Mouse (Mus musculus): ENCODE measurements around the gene Il10. TPM values are rescaled to one million over a fixed set of nuclear protein-coding genes. Genes with fewer than 3 reads are reported as not detected.

Gene Il10
- polyA plus RNA-seq, 1 experiment: 0.09 TPM

DNA sequence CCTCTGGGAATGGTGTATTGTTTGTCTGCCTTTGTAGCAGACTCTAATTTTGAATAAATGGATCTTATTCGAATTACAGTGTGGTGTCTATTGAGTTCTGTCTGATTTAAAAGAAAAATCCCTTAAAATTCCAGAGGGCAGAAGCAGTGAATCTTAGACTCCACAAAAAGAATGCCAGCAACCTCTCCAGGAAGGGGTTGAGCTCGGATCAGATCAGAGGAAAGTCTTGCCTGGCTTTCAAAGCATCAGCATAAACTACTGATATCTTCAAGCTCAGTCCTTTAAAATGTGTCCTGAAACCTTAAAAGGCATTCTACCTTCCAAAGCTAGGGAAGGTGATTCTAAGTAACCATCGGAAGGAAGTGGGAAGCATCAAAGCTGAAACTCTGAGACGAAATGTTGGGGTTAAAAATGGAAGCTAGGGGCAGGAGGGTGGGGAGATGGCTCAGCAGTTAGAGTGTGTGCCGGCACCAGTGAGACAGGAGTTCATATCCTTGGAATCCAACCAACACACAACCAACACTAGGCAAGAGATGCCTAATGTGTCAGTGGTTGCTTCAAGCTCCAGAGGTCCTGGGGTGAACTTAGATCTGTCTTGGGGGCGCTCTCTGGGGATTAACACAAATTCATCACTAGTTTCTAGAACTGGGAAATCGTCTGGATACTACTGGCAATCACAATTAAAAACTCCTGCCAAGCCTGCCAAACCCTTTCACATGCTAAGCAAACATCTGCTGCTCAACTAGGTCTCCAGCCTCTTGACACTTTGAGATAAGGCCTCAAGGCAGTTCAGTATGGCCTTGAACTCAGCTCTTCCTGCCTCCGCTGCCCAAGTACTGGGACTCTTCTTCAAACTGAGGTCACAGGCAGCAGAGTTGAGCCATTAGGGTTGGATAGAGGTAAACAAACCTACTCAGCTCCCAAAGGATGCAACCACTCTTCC is 5.5 kb downstream of the Il10 start:
- TF ChIP-seq POLR2A (IDR thresholded peaks at IDR 0.05; ENCODE audit: control insufficient read depth, extremely low read depth, insufficient read depth, low read length, poor library complexity) (no peak), CTCF (IDR thresholded peaks at IDR 0.05; ENCODE audit: borderline replicate concordance, control insufficient read depth, extremely low read depth, insufficient read depth, low read length, poor library complexity) (no peak)
- H3K4me1 ChIP-seq (replicated peaks; ENCODE audit: control insufficient read depth, insufficient read depth, low read length): peaks cover 9% of the 10 kb centered on the region
- no peaks in the 10 kb centered on the region for H3K36me3 ChIP-seq (ENCODE audit: control insufficient read depth, insufficient read depth, low read length)
- DNase-seq: no peak
- H3K27ac ChIP-seq (ENCODE audit: control insufficient read depth, insufficient read depth, low read length): no peak overlapping the region
- H3K4me3 ChIP-seq (ENCODE audit: control insufficient read depth, insufficient read depth, low read length): no peak overlapping the region
- 62% methylated on average over 8 of the region's 8 CpGs for WGBS
- H3K27me3 ChIP-seq (ENCODE audit: control insufficient read depth, insufficient read depth, low read length): no peaks in the 10 kb centered on the region

DNA sequence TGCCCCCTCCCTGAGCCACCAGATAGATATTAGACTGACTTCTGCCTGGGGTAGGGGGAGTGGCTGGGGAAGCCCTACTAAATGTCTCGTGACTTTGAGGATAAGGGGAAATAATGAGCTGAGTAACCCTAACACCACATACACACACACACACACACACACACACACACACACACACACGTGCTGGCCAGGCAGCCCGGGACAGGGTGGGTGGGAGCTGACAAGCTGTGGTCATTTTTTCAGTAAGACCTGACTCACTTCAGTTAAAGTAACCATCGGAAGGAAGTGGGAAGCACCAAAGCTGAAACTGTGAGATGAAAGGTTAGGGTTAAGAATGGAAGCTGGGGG is 6.2 kb downstream of the Il10 start:
- H3K36me3 ChIP-seq (ENCODE audit: control insufficient read depth, insufficient read depth, low read length): no peaks in the 10 kb centered on the region
- no peaks in the 10 kb centered on the region for H3K27me3 ChIP-seq (ENCODE audit: control insufficient read depth, insufficient read depth, low read length)
- peaks cover 9% of the 10 kb centered on the region for H3K4me1 ChIP-seq (replicated peaks; ENCODE audit: control insufficient read depth, insufficient read depth, low read length)
- WGBS: 0% methylated on average over 4 of the region's 4 CpGs
- H3K4me3 ChIP-seq (ENCODE audit: control insufficient read depth, insufficient read depth, low read length): no peak overlapping the region
- no peak for DNase-seq
- TF ChIP-seq CTCF (IDR thresholded peaks at IDR 0.05; ENCODE audit: borderline replicate concordance, control insufficient read depth, extremely low read depth, insufficient read depth, low read length, poor library complexity) (no peak), POLR2A (IDR thresholded peaks at IDR 0.05; ENCODE audit: control insufficient read depth, extremely low read depth, insufficient read depth, low read length, poor library complexity) (no peak)
- H3K27ac ChIP-seq (ENCODE audit: control insufficient read depth, insufficient read depth, low read length): no peak overlapping the region

DNA sequence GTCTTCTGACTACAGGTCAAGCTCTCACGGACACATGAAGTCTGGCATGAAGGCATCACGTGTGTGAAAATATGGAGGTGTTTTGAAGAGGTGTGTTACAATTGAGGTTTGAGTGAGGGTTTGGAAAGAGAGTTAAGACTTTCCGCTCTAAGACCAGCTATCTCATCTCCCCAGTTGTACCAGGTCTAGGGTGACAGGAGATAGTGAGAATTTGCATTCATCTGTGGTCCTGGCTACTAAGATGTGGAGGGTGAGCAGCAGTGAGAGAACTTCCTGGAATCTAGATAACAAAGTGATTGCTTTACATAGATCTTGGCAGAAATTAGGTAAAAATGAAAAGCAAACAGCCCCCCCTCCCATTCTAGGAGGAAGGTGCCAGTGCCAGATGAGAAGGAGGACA is 9.6 kb downstream of the Il10 start:
- no peak overlapping the region for H3K4me3 ChIP-seq (ENCODE audit: control insufficient read depth, insufficient read depth, low read length)
- H3K36me3 ChIP-seq (ENCODE audit: control insufficient read depth, insufficient read depth, low read length): no peaks in the 10 kb centered on the region
- no peak for DNase-seq
- H3K27ac ChIP-seq (ENCODE audit: control insufficient read depth, insufficient read depth, low read length): no peak overlapping the region
- 96% methylated on average over 3 of the region's 3 CpGs for WGBS
- TF ChIP-seq CTCF (IDR thresholded peaks at IDR 0.05; ENCODE audit: borderline replicate concordance, control insufficient read depth, extremely low read depth, insufficient read depth, low read length, poor library complexity): no peak
- no peak for TF ChIP-seq POLR2A (IDR thresholded peaks at IDR 0.05; ENCODE audit: control insufficient read depth, extremely low read depth, insufficient read depth, low read length, poor library complexity)
- no peaks in the 10 kb centered on the region for H3K27me3 ChIP-seq (ENCODE audit: control insufficient read depth, insufficient read depth, low read length)
- peaks cover 5% of the 10 kb centered on the region for H3K4me1 ChIP-seq (replicated peaks; ENCODE audit: control insufficient read depth, insufficient read depth, low read length)

DNA sequence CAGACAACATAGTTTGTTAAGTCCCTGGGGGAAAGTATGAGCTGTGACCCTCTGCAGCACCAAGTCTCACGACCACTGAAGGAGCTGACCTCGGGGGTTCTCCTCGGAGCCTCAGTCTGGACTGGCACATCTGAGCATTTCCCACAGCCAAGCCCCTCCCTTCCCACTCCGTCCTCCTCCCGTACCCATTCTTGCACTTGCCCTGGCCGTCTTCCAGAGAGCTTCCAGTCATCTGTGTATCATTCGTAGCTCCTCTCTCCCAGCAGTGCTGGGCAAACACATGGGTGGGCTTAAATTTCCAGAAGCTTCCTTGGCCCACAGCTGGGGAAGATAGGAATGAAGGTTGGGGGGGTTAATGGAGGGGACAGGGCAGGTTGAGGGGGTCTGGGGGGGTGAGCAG is 10.6 kb downstream of the Il10 start:
- no peak for TF ChIP-seq POLR2A (IDR thresholded peaks at IDR 0.05; ENCODE audit: control insufficient read depth, extremely low read depth, insufficient read depth, low read length, poor library complexity)
- TF ChIP-seq CTCF (IDR thresholded peaks at IDR 0.05; ENCODE audit: borderline replicate concordance, control insufficient read depth, extremely low read depth, insufficient read depth, low read length, poor library complexity): no peak
- 87% methylated on average over 7 of the region's 7 CpGs for WGBS
- H3K4me1 ChIP-seq (replicated peaks; ENCODE audit: control insufficient read depth, insufficient read depth, low read length): peaks cover 5% of the 10 kb centered on the region
- no peaks in the 10 kb centered on the region for H3K27me3 ChIP-seq (ENCODE audit: control insufficient read depth, insufficient read depth, low read length)
- no peak overlapping the region for H3K4me3 ChIP-seq (ENCODE audit: control insufficient read depth, insufficient read depth, low read length)
- DNase-seq: no peak
- H3K27ac ChIP-seq (ENCODE audit: control insufficient read depth, insufficient read depth, low read length): no peak overlapping the region
- no peaks in the 10 kb centered on the region for H3K36me3 ChIP-seq (ENCODE audit: control insufficient read depth, insufficient read depth, low read length)

DNA sequence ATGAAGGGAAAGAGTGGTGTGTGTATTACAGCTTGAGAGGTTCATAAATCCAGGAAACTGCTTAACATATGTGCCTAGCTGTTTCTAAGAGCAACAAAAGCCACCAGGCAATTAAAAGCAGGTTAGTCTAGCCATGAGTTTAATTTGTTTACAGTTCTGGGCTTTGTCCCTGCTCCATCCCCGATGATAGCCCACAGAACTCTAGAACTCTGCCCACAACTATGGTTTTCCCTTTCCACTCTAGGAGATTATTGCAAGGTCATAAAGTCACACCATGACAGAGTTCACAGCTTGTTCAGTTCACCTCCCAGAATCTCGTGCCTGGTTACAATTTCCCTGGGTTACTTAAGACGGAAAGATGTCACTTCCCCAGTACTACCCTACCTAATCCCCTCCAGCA is 11.6 kb downstream of the Il10 start:
- Histone ChIP-seq H3K36me3 (ENCODE audit: control insufficient read depth, insufficient read depth, low read length) (no peaks in the 10 kb centered on the region), H3K4me3 (ENCODE audit: control insufficient read depth, insufficient read depth, low read length) (no peak overlapping the region), H3K27me3 (ENCODE audit: control insufficient read depth, insufficient read depth, low read length) (no peaks in the 10 kb centered on the region), H3K4me1 (replicated peaks; ENCODE audit: control insufficient read depth, insufficient read depth, low read length) (no peaks in the 10 kb centered on the region), H3K27ac (ENCODE audit: control insufficient read depth, insufficient read depth, low read length) (no peak overlapping the region)
- 61% methylated on average over 3 of the region's 3 CpGs for WGBS
- TF ChIP-seq CTCF (IDR thresholded peaks at IDR 0.05; ENCODE audit: borderline replicate concordance, control insufficient read depth, extremely low read depth, insufficient read depth, low read length, poor library complexity): no peak
- DNase-seq: no peak

DNA sequence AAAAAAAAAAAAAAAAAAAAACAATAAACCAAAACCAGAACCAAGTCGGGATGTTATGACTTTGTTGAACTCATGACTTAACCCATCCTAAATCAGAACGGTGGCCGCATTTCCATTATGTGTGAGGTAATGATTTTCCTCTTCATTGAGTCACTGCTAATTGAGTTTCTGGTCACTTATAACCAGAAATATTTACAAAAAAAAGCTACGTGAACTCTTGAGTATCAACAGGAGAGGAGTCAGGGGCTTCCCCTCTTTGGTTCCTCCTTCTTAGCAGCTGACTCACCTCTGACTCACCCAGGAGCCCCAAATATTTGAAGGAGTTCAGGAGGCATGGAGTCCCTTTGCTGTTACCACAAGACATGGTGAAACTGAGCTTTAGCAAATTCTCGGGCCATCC is 18.4 kb downstream of the Il10 start:
- Histone ChIP-seq H3K27ac (ENCODE audit: control insufficient read depth, insufficient read depth, low read length) (no peak overlapping the region), H3K4me3 (ENCODE audit: control insufficient read depth, insufficient read depth, low read length) (no peak overlapping the region), H3K36me3 (ENCODE audit: control insufficient read depth, insufficient read depth, low read length) (no peaks in the 10 kb centered on the region), H3K27me3 (ENCODE audit: control insufficient read depth, insufficient read depth, low read length) (no peaks in the 10 kb centered on the region), H3K4me1 (replicated peaks; ENCODE audit: control insufficient read depth, insufficient read depth, low read length) (no peaks in the 10 kb centered on the region)
- TF ChIP-seq CTCF (IDR thresholded peaks at IDR 0.05; ENCODE audit: borderline replicate concordance, control insufficient read depth, extremely low read depth, insufficient read depth, low read length, poor library complexity): no peak
- TF ChIP-seq POLR2A (IDR thresholded peaks at IDR 0.05; ENCODE audit: control insufficient read depth, extremely low read depth, insufficient read depth, low read length, poor library complexity): no peak
- DNase-seq: no peak
- 63% methylated on average over 5 of the region's 5 CpGs for WGBS
